Mouse (Mus musculus): ENCODE results near the gene Dhrs1. TPM values are rescaled to one million over a fixed set of nuclear protein-coding genes. Genes with fewer than 3 reads are reported as not detected.

Dhrs1 gene
- total RNA-seq, 4 experiments from 2014 or later: 86.1 to 119 (median 97.8) TPM

- no peak for DNase-seq (ENCODE audit: low spot score in 2 of 2)
These were observed 17.7 kb upstream of the Dhrs1 start for GRCm38 (mm10) chr14:55763166-55763565.

- DNase-seq (ENCODE audit: low spot score in 2 of 2): no peak
These were observed 16.7 kb upstream of the Dhrs1 start for GRCm38 (mm10) chr14:55762001-55762821.

GRCm38 (mm10) chr14:55761163-55761562, 15.7 kb upstream of the Dhrs1 start, which contains the start of gene Ltb4r2:
Gene Ltb4r2 (plus strand): TSS chr14:55761428.
- no peak for DNase-seq (ENCODE audit: low spot score in 2 of 2)

- DNase-seq (ENCODE audit: low spot score in 2 of 2): peak; percentile 62 to 74
These were observed 14.7 kb upstream of the Dhrs1 start for GRCm38 (mm10) chr14:55760156-55760555.

GRCm38 (mm10) chr14:55758363-55758784, 12.9 kb upstream of the Dhrs1 start, which contains the start of gene Cideb:
Gene Cideb (minus strand): TSS chr14:55758458.
- no peak for DNase-seq (ENCODE audit: low spot score in 2 of 2)

- DNase-seq (ENCODE audit: low spot score in 2 of 2): no peak
These were observed 12.1 kb upstream of the Dhrs1 start for GRCm38 (mm10) chr14:55757566-55757965.

GRCm38 (mm10) chr14:55747051-55747847, 1.8 kb upstream of the Dhrs1 start:
- no peak for DNase-seq (ENCODE audit: low spot score in 2 of 2)

GRCm38 (mm10) chr14:55745861-55746237, 359 bp upstream of the Dhrs1 start:
- no peak for DNase-seq (ENCODE audit: low spot score in 2 of 2)

GRCm38 (mm10) chr14:55743711-55744110, 1.8 kb downstream of the Dhrs1 start:
- DNase-seq (ENCODE audit: low spot score in 2 of 2): peak in 1 of 2 experiments; percentile 81

GRCm38 (mm10) chr14:55737086-55737687, 8.3 kb downstream of the Dhrs1 start:
- no peak for DNase-seq (ENCODE audit: low spot score in 2 of 2)

GRCm38 (mm10) chr14:55735758-55736157, 9.7 kb downstream of the Dhrs1 start:
- DNase-seq (ENCODE audit: low spot score in 2 of 2): no peak

- no peak for DNase-seq (ENCODE audit: low spot score in 2 of 2)
These were observed 10.2 kb downstream of the Dhrs1 start for GRCm38 (mm10) chr14:55735334-55735733.

GRCm38 (mm10) chr14:55734869-55735268, 10.6 kb downstream of the Dhrs1 start:
- no peak for DNase-seq (ENCODE audit: low spot score in 2 of 2)

GRCm38 (mm10) chr14:55733889-55734288, 11.6 kb downstream of the Dhrs1 start:
- DNase-seq (ENCODE audit: low spot score in 2 of 2): no peak

GRCm38 (mm10) chr14:55730531-55731032, 14.9 kb downstream of the Dhrs1 start:
- DNase-seq (ENCODE audit: low spot score in 2 of 2): peak in 1 of 2 experiments; percentile 28

- DNase-seq (ENCODE audit: low spot score in 2 of 2): no peak
These were observed 15.4 kb downstream of the Dhrs1 start for GRCm38 (mm10) chr14:55730116-55730515.

GRCm38 (mm10) chr14:55727889-55728685, 17.4 kb downstream of the Dhrs1 start:
- DNase-seq (ENCODE audit: low spot score in 2 of 2): no peak

- no peak for DNase-seq (ENCODE audit: low spot score in 2 of 2)
These were observed 19.2 kb downstream of the Dhrs1 start for GRCm38 (mm10) chr14:55726261-55726660.

GRCm38 (mm10) chr14:55724411-55724871, 21.0 kb downstream of the Dhrs1 start:
- DNase-seq (ENCODE audit: low spot score in 2 of 2): no peak

- DNase-seq (ENCODE audit: low spot score in 2 of 2): no peak
These were observed 22.1 kb downstream of the Dhrs1 start for GRCm38 (mm10) chr14:55723433-55723832.

Measured in left cerebral cortex, adult 8-10 months (tissue).